Mouse (Mus musculus): ENCODE measurements around the gene Ebi3.
A peak's percentile ranks its signal among the peaks of the same experiment; 100 is the strongest.

Ebi3 gene

GRCm38 (mm10) chr17:55957168-55957567, 4.7 kb downstream of the Ebi3 start:
- TF ChIP-seq CTCF (conservative IDR thresholded peaks at IDR 0.05; ENCODE audit: low read length), result peak; percentile 97
- TF ChIP-seq POU5F1 (IDR thresholded peaks at IDR 0.05; ENCODE audit: borderline replicate concordance, low read length), result no peak
- Histone ChIP-seq H3K4me3 (replicated peaks; ENCODE audit: low read length) (peak overlapping the region; percentile 84; the same call in 1 of the 2 replicates), H3K36me3 (ENCODE audit: insufficient read depth, low read length) (peaks cover 24% of the 10 kb centered on the region), H3K9me3 (ENCODE audit: low read length) (no peaks in the 10 kb centered on the region), H3K27me3 (ENCODE audit: insufficient read depth, low read length) (no peaks in the 10 kb centered on the region), H3K4me1 (replicated peaks; ENCODE audit: low read depth, low read length) (peaks cover 72% of the 10 kb centered on the region)

- peaks cover 29% of the 10 kb centered on the region for H3K36me3 ChIP-seq (ENCODE audit: insufficient read depth, low read length)
- TF ChIP-seq POU5F1 (IDR thresholded peaks at IDR 0.05; ENCODE audit: borderline replicate concordance, low read length) (no peak), CTCF (conservative IDR thresholded peaks at IDR 0.05; ENCODE audit: low read length) (no peak), NANOG (IDR thresholded peaks at IDR 0.05; ENCODE audit: borderline replicate concordance, low read length) (no peak)
- H3K4me3 ChIP-seq (replicated peaks; ENCODE audit: low read length), result peak overlapping the region; percentile 84
- H3K9me3 ChIP-seq (ENCODE audit: low read length), result no peaks in the 10 kb centered on the region
- H3K27me3 ChIP-seq (ENCODE audit: insufficient read depth, low read length), result no peaks in the 10 kb centered on the region
- peaks cover 67% of the 10 kb centered on the region for H3K4me1 ChIP-seq (replicated peaks; ENCODE audit: low read depth, low read length)
Observed at GRCm38 (mm10) chr17:55957726-55958583, 5.5 kb downstream of the Ebi3 start.

DNA sequence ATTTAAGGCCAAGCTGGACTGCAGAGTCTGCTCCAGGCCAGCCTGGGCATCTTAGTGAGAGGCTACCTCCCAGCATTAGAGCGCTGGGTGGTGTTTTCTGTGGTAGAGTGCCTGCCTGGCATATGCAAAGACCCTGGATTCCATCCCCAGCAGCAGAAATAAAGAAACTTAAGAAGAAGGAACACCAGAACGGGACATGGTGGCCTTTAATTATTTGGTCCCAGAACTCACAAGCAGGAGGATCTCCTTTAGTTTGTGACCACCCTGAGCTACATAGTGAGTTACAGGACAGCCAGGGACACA, 6.1 kb downstream of the Ebi3 start:
- peaks cover 35% of the 10 kb centered on the region for H3K36me3 ChIP-seq (ENCODE audit: insufficient read depth, low read length)
- no peaks in the 10 kb centered on the region for H3K9me3 ChIP-seq (ENCODE audit: low read length)
- H3K4me3 ChIP-seq (replicated peaks; ENCODE audit: low read length), result peak overlapping the region; percentile 84
- H3K4me1 ChIP-seq (replicated peaks; ENCODE audit: low read depth, low read length), result peaks cover 68% of the 10 kb centered on the region
- TF ChIP-seq CTCF (conservative IDR thresholded peaks at IDR 0.05; ENCODE audit: low read length) (no peak), NANOG (IDR thresholded peaks at IDR 0.05; ENCODE audit: borderline replicate concordance, low read length) (no peak), POU5F1 (IDR thresholded peaks at IDR 0.05; ENCODE audit: borderline replicate concordance, low read length) (no peak)
- no peaks in the 10 kb centered on the region for H3K27me3 ChIP-seq (ENCODE audit: insufficient read depth, low read length)

DNA sequence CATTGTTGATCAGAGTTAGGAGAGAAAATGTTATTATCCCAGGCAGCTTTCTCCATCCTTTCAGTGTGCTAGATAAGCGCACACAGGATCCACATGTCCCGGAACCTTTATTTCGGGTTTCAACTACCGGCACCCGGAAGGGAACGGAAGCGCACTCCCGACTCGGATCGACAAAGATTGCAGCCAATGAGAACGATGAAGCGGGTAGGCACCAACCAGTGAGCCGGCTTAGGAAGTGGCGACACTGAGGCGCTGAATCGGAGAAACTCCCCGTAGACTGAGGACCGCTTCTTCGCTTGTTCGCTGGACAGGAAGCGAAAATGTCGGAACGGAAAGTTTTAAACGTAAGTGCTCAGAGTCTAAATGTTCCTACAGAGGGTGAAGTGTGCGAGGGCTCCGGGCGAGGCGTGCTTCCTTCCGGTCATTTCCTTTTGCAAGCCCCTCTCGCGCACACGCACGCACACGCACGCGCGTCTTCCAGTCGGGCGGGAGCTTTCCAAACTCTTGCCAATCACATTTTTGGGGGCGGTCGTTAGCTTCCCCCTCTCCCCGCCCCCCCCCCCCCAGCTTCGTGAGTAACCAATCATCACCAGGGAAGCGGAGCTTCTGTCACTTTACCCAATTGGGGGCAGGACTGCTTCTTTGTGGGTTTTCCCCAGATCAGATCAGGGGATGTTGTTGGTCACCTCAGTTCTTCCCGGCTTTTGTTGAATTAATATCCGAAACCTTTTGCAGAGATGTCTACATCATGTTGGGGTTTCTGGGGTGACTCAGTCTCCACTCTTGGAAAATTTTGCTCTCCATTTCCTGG, 6.7 kb downstream of the Ebi3 start, which contains the start of gene Yju2:
Yju2 (plus strand) TSS at position 182 of the 811 bp plus-strand sequence.
- Histone ChIP-seq H3K4me3 (replicated peaks; ENCODE audit: low read length) (peak within 1 kb of the TSS; percentile 84), H3K9me3 (ENCODE audit: low read length) (no peaks in the 10 kb centered on the region), H3K4me1 (replicated peaks; ENCODE audit: low read depth, low read length) (peaks cover 67% of the 10 kb centered on the region), H3K36me3 (ENCODE audit: insufficient read depth, low read length) (peaks cover 39% of the 10 kb centered on the region), H3K27me3 (ENCODE audit: insufficient read depth, low read length) (no peaks in the 10 kb centered on the region)
- TF ChIP-seq CTCF (conservative IDR thresholded peaks at IDR 0.05; ENCODE audit: low read length) (no peak), NANOG (IDR thresholded peaks at IDR 0.05; ENCODE audit: borderline replicate concordance, low read length) (no peak), POU5F1 (IDR thresholded peaks at IDR 0.05; ENCODE audit: borderline replicate concordance, low read length) (no peak)

- Histone ChIP-seq H3K36me3 (ENCODE audit: insufficient read depth, low read length) (peaks cover 49% of the 10 kb centered on the region), H3K9me3 (ENCODE audit: low read length) (no peaks in the 10 kb centered on the region), H3K27me3 (ENCODE audit: insufficient read depth, low read length) (no peaks in the 10 kb centered on the region), H3K4me3 (replicated peaks; ENCODE audit: low read length) (peak overlapping the region; percentile 84), H3K4me1 (replicated peaks; ENCODE audit: low read depth, low read length) (peaks cover 66% of the 10 kb centered on the region)
- TF ChIP-seq POU5F1 (IDR thresholded peaks at IDR 0.05; ENCODE audit: borderline replicate concordance, low read length) (no peak), CTCF (conservative IDR thresholded peaks at IDR 0.05; ENCODE audit: low read length) (no peak), NANOG (IDR thresholded peaks at IDR 0.05; ENCODE audit: borderline replicate concordance, low read length) (no peak)
Observed at GRCm38 (mm10) chr17:55959946-55960740, 7.7 kb downstream of the Ebi3 start.

DNA sequence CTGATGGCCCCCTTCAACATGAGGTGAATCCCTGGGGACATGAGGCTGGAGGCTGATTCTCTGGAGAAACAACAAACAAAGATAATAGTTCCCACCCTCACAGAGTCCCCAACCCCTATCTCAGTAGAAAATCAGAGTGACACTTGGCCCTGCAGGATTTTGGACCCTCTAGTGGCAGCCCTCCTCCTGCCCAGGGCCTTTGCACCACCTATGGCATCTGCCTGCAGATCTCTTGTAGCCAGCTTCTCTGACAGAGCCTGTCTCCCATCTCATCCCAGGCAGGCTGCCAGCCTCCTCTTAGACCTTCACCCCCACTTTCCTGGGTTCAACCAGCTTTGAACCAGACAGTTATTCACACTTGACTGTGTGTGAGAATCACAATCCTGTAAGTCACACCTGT, 8.4 kb downstream of the Ebi3 start:
- no peak overlapping the region for H3K4me3 ChIP-seq (replicated peaks; ENCODE audit: low read length)
- peaks cover 60% of the 10 kb centered on the region for H3K4me1 ChIP-seq (replicated peaks; ENCODE audit: low read depth, low read length)
- TF ChIP-seq CTCF (conservative IDR thresholded peaks at IDR 0.05; ENCODE audit: low read length) (no peak), NANOG (IDR thresholded peaks at IDR 0.05; ENCODE audit: borderline replicate concordance, low read length) (no peak), POU5F1 (IDR thresholded peaks at IDR 0.05; ENCODE audit: borderline replicate concordance, low read length) (no peak)

GRCm38 (mm10) chr17:55961631-55962030, 9.2 kb downstream of the Ebi3 start:
- TF ChIP-seq CTCF (conservative IDR thresholded peaks at IDR 0.05; ENCODE audit: low read length), result no peak
- no peak for TF ChIP-seq NANOG (IDR thresholded peaks at IDR 0.05; ENCODE audit: borderline replicate concordance, low read length)
- no peak for TF ChIP-seq POU5F1 (IDR thresholded peaks at IDR 0.05; ENCODE audit: borderline replicate concordance, low read length)
- Histone ChIP-seq H3K27me3 (ENCODE audit: insufficient read depth, low read length) (no peaks in the 10 kb centered on the region), H3K4me1 (replicated peaks; ENCODE audit: low read depth, low read length) (peaks cover 54% of the 10 kb centered on the region), H3K9me3 (ENCODE audit: low read length) (no peaks in the 10 kb centered on the region), H3K36me3 (ENCODE audit: insufficient read depth, low read length) (peaks cover 63% of the 10 kb centered on the region), H3K4me3 (replicated peaks; ENCODE audit: low read length) (no peak overlapping the region)

More for the DNA sequence above, 8.4 kb downstream of the Ebi3 start:
- no peaks in the 10 kb centered on the region for H3K27me3 ChIP-seq (ENCODE audit: insufficient read depth, low read length)
- no peaks in the 10 kb centered on the region for H3K9me3 ChIP-seq (ENCODE audit: low read length)
- H3K36me3 ChIP-seq (ENCODE audit: insufficient read depth, low read length), result peaks cover 55% of the 10 kb centered on the region

DNA sequence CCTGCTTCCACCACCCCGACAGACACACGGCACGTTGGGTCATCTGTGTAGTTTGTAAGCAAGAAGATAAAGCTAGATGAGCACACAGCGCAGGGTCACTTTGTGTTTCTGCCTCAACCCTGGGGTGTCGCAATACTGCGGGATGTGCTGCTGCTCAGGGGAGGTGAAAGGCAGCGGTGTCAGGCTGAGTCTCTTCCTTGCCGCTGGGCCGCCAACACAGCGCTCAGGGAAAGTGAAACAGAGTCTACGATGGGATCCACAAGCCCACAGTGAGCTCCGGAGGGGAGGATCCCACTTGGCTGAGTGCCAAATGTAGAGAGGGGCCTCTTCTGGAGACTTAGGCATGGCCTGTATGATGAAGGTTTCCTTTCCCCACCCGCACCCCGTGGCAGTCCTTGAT, 10.7 kb downstream of the Ebi3 start:
- no peaks in the 10 kb centered on the region for H3K27me3 ChIP-seq (ENCODE audit: insufficient read depth, low read length)
- H3K36me3 ChIP-seq (ENCODE audit: insufficient read depth, low read length), result peaks cover 79% of the 10 kb centered on the region
- H3K9me3 ChIP-seq (ENCODE audit: low read length), result no peaks in the 10 kb centered on the region
- no peak overlapping the region for H3K4me3 ChIP-seq (replicated peaks; ENCODE audit: low read length)
- TF ChIP-seq NANOG (IDR thresholded peaks at IDR 0.05; ENCODE audit: borderline replicate concordance, low read length) (no peak), POU5F1 (IDR thresholded peaks at IDR 0.05; ENCODE audit: borderline replicate concordance, low read length) (no peak), CTCF (conservative IDR thresholded peaks at IDR 0.05; ENCODE audit: low read length) (no peak)
- peaks cover 41% of the 10 kb centered on the region for H3K4me1 ChIP-seq (replicated peaks; ENCODE audit: low read depth, low read length)

All from E14TG2a.4 (cell line).